Mouse (Mus musculus): ENCODE results near the gene Cpe. TPM values are rescaled to one million over a fixed set of nuclear protein-coding genes. Genes with fewer than 3 reads are reported as not detected.

Cpe gene
- total and polyA plus RNA-seq, 3 experiments: 0.13 TPM; not detected in 2

GRCm38 (mm10) chr8:64738916-64739315, 46.1 kb upstream of the Cpe start:
- Histone ChIP-seq H3K79me2 (replicated peaks; ENCODE audit: control insufficient read depth, extremely low read depth, insufficient read depth, poor library complexity, severe bottlenecking) (no peaks in the 10 kb centered on the region), H3K4me2 (ENCODE audit: insufficient read depth, low read depth, poor library complexity, severe bottlenecking) (no peak overlapping the region), H3K9me3 (replicated peaks; ENCODE audit: low read length) (no peaks in the 10 kb centered on the region), H3K36me3 (replicated peaks in 1 of 2; ENCODE audit: control insufficient read depth in 1 of 2, insufficient read depth in 1 of 2, low read length in 1 of 2) (peaks cover 3 to 19% of the 10 kb centered on the region in 2 experiments), H3K9ac (ENCODE audit: insufficient read depth, low read depth) (no peak overlapping the region), H3K27me3 (replicated peaks) (no peaks in the 10 kb centered on the region), H3K4me3 (replicated peaks in 1 of 3; ENCODE audit: low read depth in 2 of 3, low read length in 2 of 3, poor library complexity in 1 of 3) (no peak overlapping the region), H3K4me1 (ENCODE audit: control insufficient read depth in 1 of 2, insufficient read depth in 2 of 2) (peaks cover 4 to 16% of the 10 kb centered on the region in 2 experiments; a peak in 1 of 4 replicates), H3K27ac (ENCODE audit: insufficient read depth, low read depth) (no peak overlapping the region)
- dilution Hi-C loops (cut with MboI; ENCODE audit: extremely low pct_ligation_motif_present, extremely low pct_unique_long_range_greater_than_20kb, low sequenced_read_pairs): no loop called here
- in situ Hi-C loops (cut with MboI; ENCODE audit: low pct_ligation_motif_present, low pct_unique_long_range_greater_than_20kb, low sequenced_read_pairs): loop anchor here (10.0 to 25.0 kb wide), 2 partner anchors 96 to 198 kb away; partner anchors contain the start of gene Tmem192
- TF ChIP-seq JUND (conservative IDR thresholded peaks at IDR 0.05; ENCODE audit: low read depth, low read length) (no peak), JUN (IDR thresholded peaks at IDR 0.05; ENCODE audit: insufficient read depth, low read depth, low read length) (no peak), CHD2 (IDR thresholded peaks at IDR 0.05; ENCODE audit: low read length) (no peak), MYC (IDR thresholded peaks at IDR 0.05; ENCODE audit: low read depth, low read length) (no peak), USF1 (IDR thresholded peaks at IDR 0.05; ENCODE audit: low read depth, low read length) (no peak), SMC3 (IDR thresholded peaks at IDR 0.05; ENCODE audit: low read depth, low read length) (no peak), HCFC1 (IDR thresholded peaks at IDR 0.05; ENCODE audit: low read depth, low read length) (no peak), GABPA (IDR thresholded peaks at IDR 0.05; ENCODE audit: insufficient replicate concordance, low read depth, low read length) (no peak), TCF12 (IDR thresholded peaks at IDR 0.05; ENCODE audit: low read depth, low read length) (no peak), PAX5 (IDR thresholded peaks at IDR 0.05; ENCODE audit: low read length) (no peak), ZC3H11A (IDR thresholded peaks at IDR 0.05; ENCODE audit: low read depth, low read length) (no peak), TBP (conservative IDR thresholded peaks at IDR 0.05; ENCODE audit: low read depth, low read length) (no peak), MAFK (IDR thresholded peaks at IDR 0.05; ENCODE audit: insufficient replicate concordance, low read length) (no peak), MAX (IDR thresholded peaks at IDR 0.05; ENCODE audit: low read length) (no peak), EP300 (IDR thresholded peaks at IDR 0.05; ENCODE audit: low read length) (no peak), IRF4 (IDR thresholded peaks at IDR 0.05; ENCODE audit: low read depth, low read length) (no peak), ZMIZ1 (IDR thresholded peaks at IDR 0.05; ENCODE audit: low read depth, low read length) (no peak), ETS1 (conservative IDR thresholded peaks at IDR 0.05; ENCODE audit: low read depth, low read length) (no peak), UBTF (IDR thresholded peaks at IDR 0.05; ENCODE audit: low read depth, low read length) (no peak), E2F4 (IDR thresholded peaks at IDR 0.05; ENCODE audit: insufficient replicate concordance, low read depth, low read length) (no peak)
- no peak for DNase-seq (ENCODE audit: extremely low read depth)

- in situ Hi-C loops (cut with MboI; ENCODE audit: low pct_ligation_motif_present, low pct_unique_long_range_greater_than_20kb, low sequenced_read_pairs): loop anchor here (10.0 to 25.0 kb wide), 2 partner anchors 98 to 200 kb away; partner anchors contain the start of gene Tmem192
- H3K9me3 ChIP-seq (replicated peaks; ENCODE audit: low read length): no peaks in the 10 kb centered on the region
- no peak for TF ChIP-seq SIN3A (IDR thresholded peaks at IDR 0.05; ENCODE audit: low read length)
- TF ChIP-seq MEF2A (IDR thresholded peaks at IDR 0.05; ENCODE audit: borderline replicate concordance, low read depth, low read length): no peak
- TF ChIP-seq RCOR1 (conservative IDR thresholded peaks at IDR 0.05; ENCODE audit: low read depth, low read length): no peak
- H3K4me1 ChIP-seq (ENCODE audit: control insufficient read depth in 1 of 2, insufficient read depth in 2 of 2): peaks cover 4 to 11% of the 10 kb centered on the region in 2 experiments; a peak in 2 of 4 replicates
- peaks cover 14% of the 10 kb centered on the region for H3K79me2 ChIP-seq (replicated peaks; ENCODE audit: control insufficient read depth, extremely low read depth, insufficient read depth, poor library complexity, severe bottlenecking)
- dilution Hi-C loops (cut with MboI; ENCODE audit: extremely low pct_ligation_motif_present, extremely low pct_unique_long_range_greater_than_20kb, low sequenced_read_pairs): no loop called here
- peak; percentile 21 for DNase-seq (ENCODE audit: extremely low read depth)
- H3K4me3 ChIP-seq (replicated peaks in 1 of 3; ENCODE audit: low read depth in 2 of 3, low read length in 2 of 3, poor library complexity in 1 of 3): no peak overlapping the region
- no peak overlapping the region for H3K27ac ChIP-seq (ENCODE audit: insufficient read depth, low read depth)
- H3K27me3 ChIP-seq (replicated peaks): no peaks in the 10 kb centered on the region
- H3K4me2 ChIP-seq (ENCODE audit: insufficient read depth, low read depth, poor library complexity, severe bottlenecking): no peak overlapping the region
- no peak overlapping the region for H3K9ac ChIP-seq (ENCODE audit: insufficient read depth, low read depth)
- peaks cover 3 to 9% of the 10 kb centered on the region in 2 experiments for H3K36me3 ChIP-seq (replicated peaks in 1 of 2; ENCODE audit: control insufficient read depth in 1 of 2, insufficient read depth in 1 of 2, low read length in 1 of 2)
Measured at GRCm38 (mm10) chr8:64736767-64737323, 44.0 kb upstream of the Cpe start.

Data from CH12.LX (cell line).